Comparison of ENCODE assay signal across 8 mouse cellular contexts in the genomic region with DNA sequence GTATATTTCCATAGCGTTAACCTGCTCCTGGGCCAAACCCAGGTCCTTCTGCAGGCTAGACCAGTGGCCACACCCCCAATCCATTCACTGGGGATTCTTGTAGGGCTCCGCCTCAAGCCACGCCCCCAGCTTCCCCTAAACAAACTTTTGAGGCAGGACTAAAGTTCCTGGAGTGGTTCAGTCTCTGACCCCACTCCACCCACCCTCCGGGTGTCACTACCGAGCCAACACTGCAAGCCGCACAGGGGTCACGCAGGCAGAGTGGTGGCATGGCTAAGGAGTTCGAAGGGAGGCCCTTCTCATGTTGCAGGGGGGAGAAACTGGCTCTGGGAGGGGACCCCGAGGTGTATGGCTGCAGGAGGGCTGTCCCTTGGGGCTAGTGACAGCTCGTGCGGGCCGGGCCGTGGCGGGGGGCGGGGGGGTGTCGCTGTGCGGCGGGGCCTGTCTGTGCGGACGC. TPM values are rescaled to one million over a fixed set of nuclear protein-coding genes. Genes with fewer than 3 reads are reported as not detected.
DNase-seq lines count a peak whose midpoint lies in the region; ATAC-seq and TF ChIP-seq lines count a peak whose summit lies in the region.

No protein-coding gene starts in this region.

- peak overlapping the region; percentile 41 for H3K27ac ChIP-seq in liver, embryonic 14.5 days
- H3K27ac ChIP-seq in stomach, embryonic 16.5 days (ENCODE audit: low read length): peak overlapping the region; percentile 91

- peak overlapping the region; percentile 64 for H3K9ac ChIP-seq in liver, embryonic 14.5 days (replicated peaks)
- peak overlapping the region; percentile 82 for H3K9ac ChIP-seq in stomach, embryonic 16.5 days (ENCODE audit: low read length)

- H3K27me3 ChIP-seq in liver, embryonic 14.5 days (ENCODE audit: control insufficient read depth, insufficient read depth, low read length): peaks cover 53% of the 10 kb centered on the region
- no peaks in the 10 kb centered on the region for H3K27me3 ChIP-seq in stomach, embryonic 16.5 days (ENCODE audit: control insufficient read depth, insufficient read depth, low read length)

- no peaks in the 10 kb centered on the region for H3K9me3 ChIP-seq in liver, embryonic 14.5 days (ENCODE audit: control insufficient read depth, low read length)
- no peaks in the 10 kb centered on the region for H3K9me3 ChIP-seq in stomach, embryonic 16.5 days (replicated peaks; ENCODE audit: control insufficient read depth, low read length)

- WGBS in liver, embryonic 14.5 days (ENCODE audit: insufficient replicate concordance): under 1% methylated on average over 20 of the region's 20 CpGs
- WGBS in stomach, embryonic 16.5 days: under 1% methylated on average over 19 of the region's 20 CpGs

- ATAC-seq in liver, embryonic 14.5 days (ENCODE audit: insufficient read depth): peak; percentile 49
- peak; percentile 41 for ATAC-seq in stomach, embryonic 16.5 days (ENCODE audit: insufficient read depth, low FRiP score)

- H3K4me2 ChIP-seq in liver, embryonic 14.5 days (ENCODE audit: low read depth): peak overlapping the region; percentile 94
- peak overlapping the region; percentile 93 for H3K4me2 ChIP-seq in stomach, embryonic 16.5 days (ENCODE audit: low read depth, low read length)

- H3K4me1 ChIP-seq in liver, embryonic 14.5 days (replicated peaks; ENCODE audit: control insufficient read depth in 2 of 2, insufficient read depth in 2 of 2, low read length in 1 of 2): peaks cover 4 to 8% of the 10 kb centered on the region in 2 experiments
- H3K4me1 ChIP-seq in stomach, embryonic 16.5 days (ENCODE audit: control insufficient read depth, insufficient read depth, low read length): peaks cover 37% of the 10 kb centered on the region

- TF ChIP-seq CTCF in liver, embryonic 14.5 days (IDR thresholded peaks at IDR 0.05; ENCODE audit: low read depth): no peak

- TF ChIP-seq EP300 in liver, embryonic 14.5 days (IDR thresholded peaks at IDR 0.05; ENCODE audit: low read depth): no peak

- DNase-seq in frontal cortex, postnatal 10 days (ENCODE audit: low spot score in 2 of 2): peak; percentile 68 to 78
- no peak for DNase-seq in frontal cortex, postnatal 36 days (ENCODE audit: low spot score in 2 of 2)
- DNase-seq in embryo, embryonic 10.5 days (ENCODE audit: low spot score): peak; percentile 93
- DNase-seq in heart, adult 11 months: peak; percentile 100
- peak; percentile 95 for DNase-seq in kidney, adult 11 months
- DNase-seq in liver, embryonic 14.5 days (ENCODE audit: low read depth in 3 of 3, low spot score in 3 of 3): peak; percentile 73 to 78 (median 73)
- peak; percentile 56 to 73 for DNase-seq in natural killer cell, adult 2 months (ENCODE audit: low spot score in 2 of 2)

- H3K36me3 ChIP-seq in liver, embryonic 14.5 days (replicated peaks; ENCODE audit: control insufficient read depth, insufficient read depth, low read depth): no peaks in the 10 kb centered on the region
- H3K36me3 ChIP-seq in stomach, embryonic 16.5 days (ENCODE audit: control insufficient read depth, insufficient read depth, low read length): no peaks in the 10 kb centered on the region

- H3K4me3 ChIP-seq in liver, embryonic 14.5 days (ENCODE audit: insufficient read depth in 1 of 2, low read depth in 2 of 2, low read length in 2 of 2): peak overlapping the region; percentile 61 to 67
- peak overlapping the region; percentile 76 for H3K4me3 ChIP-seq in stomach, embryonic 16.5 days (replicated peaks; ENCODE audit: low read length)

RNA-seq across cellular contexts. Expression of gene Nfic, which starts 25.8 kb away (rescaled TPM):
- 1.2 and 1.3 TPM in 2 replicates for polyA plus RNA-seq in liver, embryonic 14.5 days (2012; rRNA removed)
- 4.6 and 7.3 TPM in 2 replicates for polyA plus RNA-seq in liver, embryonic 14.5 days (2014; fragmentation: Nextera tagmentation; extraction: Ambion mirVana)
- 74.8 and 82.5 TPM in 2 replicates for polyA plus RNA-seq in stomach, embryonic 16.5 days (2015; fragmentation: Nextera tagmentation; extraction: Ambion mirVana)

RNA-seq across cellular contexts. Expression of gene Smim24, which starts 36.8 kb away (rescaled TPM):
- polyA plus RNA-seq in liver, embryonic 14.5 days (2012; rRNA removed): 1.6 and 1.9 TPM in 2 replicates
- 1.7 and 1.8 TPM in 2 replicates for polyA plus RNA-seq in liver, embryonic 14.5 days (2014; fragmentation: Nextera tagmentation; extraction: Ambion mirVana)
- 61.8 and 65.3 TPM in 2 replicates for polyA plus RNA-seq in stomach, embryonic 16.5 days (2015; fragmentation: Nextera tagmentation; extraction: Ambion mirVana)

RNA-seq across cellular contexts. Expression of gene Gm48552, which starts 40.8 kb away (rescaled TPM):
- polyA plus RNA-seq in liver, embryonic 14.5 days (2012; rRNA removed): 0.78 and 0.90 TPM in 2 replicates
- 0.21 and 0.36 TPM in 2 replicates for polyA plus RNA-seq in liver, embryonic 14.5 days (2014; fragmentation: Nextera tagmentation; extraction: Ambion mirVana)
- polyA plus RNA-seq in stomach, embryonic 16.5 days (2015; fragmentation: Nextera tagmentation; extraction: Ambion mirVana): 1.3 and 1.5 TPM in 2 replicates

RNA-seq across cellular contexts. Expression of gene Gm48551, which starts 45.4 kb away (rescaled TPM):
- polyA plus RNA-seq in liver, embryonic 14.5 days (2012; rRNA removed): 1.0 and 1.7 TPM in 2 replicates
- polyA plus RNA-seq in liver, embryonic 14.5 days (2014; fragmentation: Nextera tagmentation; extraction: Ambion mirVana): 0.37 and 0.47 TPM in 2 replicates
- polyA plus RNA-seq in stomach, embryonic 16.5 days (2015; fragmentation: Nextera tagmentation; extraction: Ambion mirVana): 3.0 and 3.8 TPM in 2 replicates

RNA-seq across cellular contexts. Expression of gene Dohh, which starts 45.4 kb away (rescaled TPM):
- polyA plus RNA-seq in liver, embryonic 14.5 days (2012; rRNA removed): 29.8 and 32.2 TPM in 2 replicates
- polyA plus RNA-seq in liver, embryonic 14.5 days (2014; fragmentation: Nextera tagmentation; extraction: Ambion mirVana): 35.0 and 39.7 TPM in 2 replicates
- 77.4 and 79.6 TPM in 2 replicates for polyA plus RNA-seq in stomach, embryonic 16.5 days (2015; fragmentation: Nextera tagmentation; extraction: Ambion mirVana)

Comparison
In these comparisons a context has a peak if more than half of its experiments do, and no peak if none do; other contexts are left out.
1. DNase-seq: peak in frontal cortex, postnatal 10 days (2 of 2), embryo, embryonic 10.5 days (single experiment), heart, adult 11 months (single experiment), kidney, adult 11 months (single experiment), liver, embryonic 14.5 days (3 of 3) and natural killer cell, adult 2 months (2 of 2); none in frontal cortex, postnatal 36 days (0 of 2).
2. RNA of gene Smim24, which starts 36.8 kb away (polyA plus RNA-seq): 61.8 to 65.3 TPM in stomach, embryonic 16.5 days; 1.6 to 1.9 TPM in liver, embryonic 14.5 days; every median in the first group is over 10 times any median in the second.